Mouse (Mus musculus): ENCODE results near the gene Slc28a2. TPM values are rescaled to one million over a fixed set of nuclear protein-coding genes. Genes with fewer than 3 reads are reported as not detected.
A peak's percentile ranks its signal among the peaks of the same experiment; 100 is the strongest.
"Not testable (repeated sequence)": the region's sequence is repeated elsewhere in the genome, so short reads cannot be mapped to it uniquely, and the experiment has no call there.

Slc28a2 gene
- total and polyA plus RNA-seq, 3 experiments = 17.6 to 20.7 (median 20.4) TPM

DNA sequence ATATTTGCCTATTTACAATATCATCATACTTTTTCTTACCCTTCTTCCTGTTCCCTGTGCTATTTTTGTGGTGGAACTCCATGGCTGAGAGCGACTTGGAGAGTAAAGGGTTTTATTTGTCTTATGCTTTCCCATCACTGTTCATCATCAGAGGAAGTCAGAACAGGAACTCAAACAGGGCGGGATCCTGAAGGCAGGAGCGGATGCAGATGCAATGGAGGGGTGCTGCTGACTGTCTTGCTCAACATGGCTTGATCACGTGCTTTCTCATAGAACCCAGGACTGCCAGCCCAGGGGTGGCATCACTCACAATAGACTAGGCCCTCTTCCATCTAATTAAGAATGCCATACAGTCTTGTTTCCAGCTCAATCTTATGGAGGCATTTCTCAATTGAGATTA is 24.1 kb downstream of the Slc28a2 start:
- TF ChIP-seq EP300 (IDR thresholded peaks at IDR 0.05; ENCODE audit: insufficient read depth, low read depth, low read length) = no peak
- TF ChIP-seq POLR2A (IDR thresholded peaks at IDR 0.05; ENCODE audit: insufficient read depth, low read depth, low read length) = no peak
- TF ChIP-seq CTCF (IDR thresholded peaks at IDR 0.05) = no peak
- no peak for DNase-seq

DNA sequence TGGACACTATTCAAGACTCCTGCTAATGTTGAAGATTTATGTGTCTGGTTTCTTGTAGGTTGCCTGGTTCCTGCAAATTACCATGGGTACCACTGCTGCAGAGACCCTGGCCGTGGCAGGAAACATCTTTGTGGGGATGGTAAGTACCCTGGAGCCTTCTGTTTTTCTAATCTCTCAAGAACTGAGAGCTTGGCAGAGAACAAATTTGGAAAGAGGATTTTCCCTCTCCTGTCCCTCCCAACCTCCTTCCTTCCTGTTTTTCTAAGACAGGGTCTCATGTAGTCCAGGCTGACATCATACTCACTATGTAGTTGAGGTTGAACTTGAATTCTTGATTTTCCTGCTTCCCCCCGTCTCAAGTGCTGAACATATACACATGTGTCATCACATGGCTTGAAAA is 26.1 kb downstream of the Slc28a2 start:
- Histone ChIP-seq H3K9ac (ENCODE audit: low read depth, low read length) (no peak overlapping the region), H3K27me3 (ENCODE audit: control insufficient read depth, insufficient read depth, low read length) (no peaks in the 10 kb centered on the region), H3K27ac (peak overlapping the region; percentile 60), H3K4me3 (no peak overlapping the region), H3K79me2 (replicated peaks; ENCODE audit: control insufficient read depth, insufficient read depth, low read length) (no peaks in the 10 kb centered on the region), H3K4me1 (ENCODE audit: control insufficient read depth, insufficient read depth, low read length) (peaks cover 10% of the 10 kb centered on the region), H3K36me3 (ENCODE audit: control insufficient read depth, insufficient read depth, low read length) (peaks cover 15% of the 10 kb centered on the region)
- TF ChIP-seq EP300 (IDR thresholded peaks at IDR 0.05; ENCODE audit: insufficient read depth, low read depth, low read length) (no peak), CTCF (IDR thresholded peaks at IDR 0.05) (no peak), POLR2A (IDR thresholded peaks at IDR 0.05; ENCODE audit: insufficient read depth, low read depth, low read length) (no peak)
- intact Hi-C loops (cut with DNase I) = loop anchor here (2.0 to 5.0 kb wide), 2 partner anchors 45 to 72 kb away; no protein-coding TSS in a partner anchor
- WGBS = 19% methylated on average over 2 of the region's 2 CpGs
- peak in 1 of 2 experiments; percentile 17 for DNase-seq

More for the DNA sequence above, 24.1 kb downstream of the Slc28a2 start:
- H3K4me1 ChIP-seq (ENCODE audit: control insufficient read depth, insufficient read depth, low read length) = peaks cover 10% of the 10 kb centered on the region
- H3K4me3 ChIP-seq = no peak overlapping the region
- H3K79me2 ChIP-seq (replicated peaks; ENCODE audit: control insufficient read depth, insufficient read depth, low read length) = no peaks in the 10 kb centered on the region
- WGBS = 47% methylated on average over 4 of the region's 4 CpGs
- intact Hi-C loops (cut with DNase I) = loop anchor here (5.0 kb wide), 1 partner anchor 43 kb away; no protein-coding TSS in a partner anchor
- H3K36me3 ChIP-seq (ENCODE audit: control insufficient read depth, insufficient read depth, low read length) = peaks cover 15% of the 10 kb centered on the region
- no peaks in the 10 kb centered on the region for H3K27me3 ChIP-seq (ENCODE audit: control insufficient read depth, insufficient read depth, low read length)
- no peak overlapping the region; the same call in none of the 2 replicates for H3K27ac ChIP-seq
- no peak overlapping the region for H3K9ac ChIP-seq (ENCODE audit: low read depth, low read length)

DNA sequence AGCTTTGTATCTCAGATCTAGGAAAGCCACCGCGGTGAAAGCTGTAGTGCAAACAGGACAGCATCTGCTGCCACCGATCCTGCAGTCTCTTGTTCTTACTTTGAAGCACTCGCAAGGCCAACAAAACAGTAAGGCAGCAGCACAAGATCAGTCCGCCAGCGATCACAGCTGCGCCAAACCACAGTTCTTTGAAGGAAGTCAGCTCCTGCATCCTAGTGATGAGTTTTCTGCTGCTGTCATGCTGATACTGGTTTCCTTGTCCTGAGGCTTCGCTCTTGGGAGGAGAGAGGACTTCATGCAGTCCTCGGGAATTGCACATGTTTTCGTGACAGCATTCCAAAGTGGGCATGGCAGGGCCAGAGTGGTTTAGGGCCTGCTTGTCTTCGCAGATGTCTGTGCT is 40.6 kb downstream of the Slc28a2 start:
- Histone ChIP-seq H3K27ac (peak overlapping the region; percentile 78), H3K9ac (ENCODE audit: low read depth, low read length) (peak overlapping the region; percentile 53), H3K4me1 (ENCODE audit: control insufficient read depth, insufficient read depth, low read length) (peaks cover 6% of the 10 kb centered on the region), H3K4me3 (peak overlapping the region; percentile 67), H3K79me2 (replicated peaks; ENCODE audit: control insufficient read depth, insufficient read depth, low read length) (no peaks in the 10 kb centered on the region), H3K27me3 (ENCODE audit: control insufficient read depth, insufficient read depth, low read length) (no peaks in the 10 kb centered on the region), H3K36me3 (ENCODE audit: control insufficient read depth, insufficient read depth, low read length) (no peaks in the 10 kb centered on the region)
- 38% methylated on average over 11 of the region's 11 CpGs for WGBS
- DNase-seq = peak in 1 of 2 experiments; percentile 17
- intact Hi-C loops (cut with DNase I) = loop anchor here (1.0 to 10.0 kb wide), 4 partner anchors 86 to 272 kb away; no protein-coding TSS in a partner anchor
- TF ChIP-seq CTCF (IDR thresholded peaks at IDR 0.05) (no peak), EP300 (IDR thresholded peaks at IDR 0.05; ENCODE audit: insufficient read depth, low read depth, low read length) (no peak), POLR2A (IDR thresholded peaks at IDR 0.05; ENCODE audit: insufficient read depth, low read depth, low read length) (no peak)

GRCm38 (mm10) chr2:122467351-122468013 is 41.2 kb downstream of the Slc28a2 start:
- TF ChIP-seq CTCF (IDR thresholded peaks at IDR 0.05) = peak; percentile 93
- peak; percentile 67 for TF ChIP-seq POLR2A (IDR thresholded peaks at IDR 0.05; ENCODE audit: insufficient read depth, low read depth, low read length)
- TF ChIP-seq EP300 (IDR thresholded peaks at IDR 0.05; ENCODE audit: insufficient read depth, low read depth, low read length) = no peak
- H3K79me2 ChIP-seq (replicated peaks; ENCODE audit: control insufficient read depth, insufficient read depth, low read length) = no peaks in the 10 kb centered on the region
- H3K4me1 ChIP-seq (ENCODE audit: control insufficient read depth, insufficient read depth, low read length) = peaks cover 6% of the 10 kb centered on the region
- intact Hi-C loops (cut with DNase I) = loop anchor here (1.0 to 10.0 kb wide), 4 partner anchors 86 to 273 kb away; no protein-coding TSS in a partner anchor
- H3K4me3 ChIP-seq = peak overlapping the region; percentile 67
- H3K9ac ChIP-seq (ENCODE audit: low read depth, low read length) = peak overlapping the region; percentile 66
- whole genome bisulfite sequencing = under 1% methylated on average over 46 of the region's 46 CpGs
- H3K36me3 ChIP-seq (ENCODE audit: control insufficient read depth, insufficient read depth, low read length) = no peaks in the 10 kb centered on the region
- no peaks in the 10 kb centered on the region for H3K27me3 ChIP-seq (ENCODE audit: control insufficient read depth, insufficient read depth, low read length)
- H3K27ac ChIP-seq = peak overlapping the region; percentile 78
- peak; percentile 94 to 97 for DNase-seq

DNA sequence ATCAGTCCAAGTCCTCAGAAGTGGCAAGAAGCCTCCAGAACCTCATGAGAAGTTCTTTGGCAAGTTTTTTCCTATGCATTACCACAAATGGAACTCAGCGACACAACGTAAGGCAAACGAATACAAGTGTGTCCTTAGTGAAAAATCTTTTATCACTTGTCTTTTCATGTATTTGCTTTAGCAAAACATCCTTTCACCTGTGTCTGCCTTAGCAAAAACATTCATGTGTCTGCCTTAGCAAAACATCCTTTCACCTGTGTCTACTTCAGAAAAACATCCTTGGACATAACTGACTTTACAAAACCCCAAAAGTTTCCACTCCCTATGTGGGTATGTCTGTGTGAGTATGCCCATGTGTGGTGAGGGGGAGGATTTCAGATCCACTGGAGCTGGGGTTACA is 42.9 kb downstream of the Slc28a2 start:
- intact Hi-C loops (cut with DNase I) = loop anchor here (10.0 kb wide), 2 partner anchors 156 to 274 kb away; no protein-coding TSS in a partner anchor
- DNase-seq = no peak
- Histone ChIP-seq H3K4me3 (no peak overlapping the region), H3K27me3 (ENCODE audit: control insufficient read depth, insufficient read depth, low read length) (no peaks in the 10 kb centered on the region), H3K36me3 (ENCODE audit: control insufficient read depth, insufficient read depth, low read length) (no peaks in the 10 kb centered on the region), H3K27ac (no peak overlapping the region), H3K4me1 (ENCODE audit: control insufficient read depth, insufficient read depth, low read length) (peaks cover 6% of the 10 kb centered on the region), H3K9ac (ENCODE audit: low read depth, low read length) (no peak overlapping the region), H3K79me2 (replicated peaks; ENCODE audit: control insufficient read depth, insufficient read depth, low read length) (no peaks in the 10 kb centered on the region)
- 87% methylated on average over 3 of the region's 3 CpGs for WGBS
- TF ChIP-seq CTCF (IDR thresholded peaks at IDR 0.05) (no peak), POLR2A (IDR thresholded peaks at IDR 0.05; ENCODE audit: insufficient read depth, low read depth, low read length) (no peak), EP300 (IDR thresholded peaks at IDR 0.05; ENCODE audit: insufficient read depth, low read depth, low read length) (no peak)

DNA sequence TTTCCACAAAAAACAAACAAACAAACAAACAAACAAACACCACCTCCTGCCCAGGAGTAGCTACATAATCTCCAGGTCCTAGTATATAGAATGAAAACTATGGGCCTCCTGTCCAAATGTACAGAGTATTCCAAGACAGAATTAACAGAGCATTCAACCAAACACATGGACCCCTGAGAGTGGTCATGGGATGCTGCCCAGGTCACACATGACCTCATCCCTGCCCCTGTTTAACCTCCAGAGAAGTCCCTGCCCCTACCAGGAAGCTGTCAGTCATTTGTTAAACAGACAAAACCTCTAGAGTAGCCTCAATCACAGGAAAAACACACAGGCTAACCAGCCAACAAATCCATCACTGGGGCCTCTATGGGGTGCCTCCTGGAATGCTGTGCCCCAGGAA is 50.3 kb downstream of the Slc28a2 start:
- no peaks in the 10 kb centered on the region for H3K36me3 ChIP-seq (ENCODE audit: control insufficient read depth, insufficient read depth, low read length)
- H3K4me1 ChIP-seq (ENCODE audit: control insufficient read depth, insufficient read depth, low read length) = no peaks in the 10 kb centered on the region
- H3K27me3 ChIP-seq (ENCODE audit: control insufficient read depth, insufficient read depth, low read length) = no peaks in the 10 kb centered on the region
- DNase-seq = no peak
- no peak for TF ChIP-seq CTCF (IDR thresholded peaks at IDR 0.05)
- TF ChIP-seq POLR2A (IDR thresholded peaks at IDR 0.05; ENCODE audit: insufficient read depth, low read depth, low read length) = no peak
- TF ChIP-seq EP300 (IDR thresholded peaks at IDR 0.05; ENCODE audit: insufficient read depth, low read depth, low read length) = no peak
- H3K9ac ChIP-seq (ENCODE audit: low read depth, low read length) = no peak overlapping the region
- no peaks in the 10 kb centered on the region for H3K79me2 ChIP-seq (replicated peaks; ENCODE audit: control insufficient read depth, insufficient read depth, low read length)
- intact Hi-C loops (cut with DNase I) = no loop called here
- H3K4me3 ChIP-seq = no peak overlapping the region
- H3K27ac ChIP-seq = no peak overlapping the region

DNA sequence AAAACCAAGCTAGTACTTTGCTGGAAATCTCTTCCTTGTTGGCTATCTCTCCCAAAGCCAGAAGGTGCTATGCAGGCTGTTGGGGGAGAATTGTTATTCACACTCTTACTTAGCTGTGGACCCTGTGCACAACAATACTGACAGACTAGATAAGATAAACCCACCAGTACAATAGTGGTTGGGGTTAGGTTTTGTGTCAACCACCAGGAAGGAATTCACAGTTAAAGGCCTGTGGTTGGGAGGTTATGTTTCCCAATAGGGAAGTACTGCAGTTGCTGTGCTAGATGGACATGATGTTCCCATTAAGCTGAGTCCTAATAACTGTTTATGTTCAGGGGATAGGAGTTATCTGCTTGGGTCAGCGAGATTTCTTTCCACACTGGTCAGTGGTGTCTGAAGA is 57.5 kb downstream of the Slc28a2 start:
- intact Hi-C loops (cut with DNase I); H3K27me3 ChIP-seq (ENCODE audit: control insufficient read depth, insufficient read depth, low read length); H3K4me3 ChIP-seq; H3K79me2 ChIP-seq (replicated peaks; ENCODE audit: control insufficient read depth, insufficient read depth, low read length); H3K36me3 ChIP-seq (ENCODE audit: control insufficient read depth, insufficient read depth, low read length); H3K4me1 ChIP-seq (ENCODE audit: control insufficient read depth, insufficient read depth, low read length); H3K27ac ChIP-seq; DNase-seq; H3K9ac ChIP-seq (ENCODE audit: low read depth, low read length): not testable (repeated sequence)
- WGBS = 60% methylated on average over 1 of the region's 1 CpGs

Data from heart, adult 2 months (tissue).